Mouse (Mus musculus) kidney, postnatal 36 days (tissue): Measurements from ENCODE around the gene Zbtb20.

Experiments used
- DNase-seq, 2 experiments: peaks; one replicate each; pipeline ENCODE4 v3.0.0; 2021 to 2022; ENCODE audit warnings: mixed read lengths in 2 of 2

Gene Zbtb20

GRCm38 (mm10) chr16:43618286-43618685 lies 742.6 kb downstream of the Zbtb20 start:
- no peak for DNase-seq

GRCm38 (mm10) chr16:43619277-43619676 lies 743.6 kb downstream of the Zbtb20 start:
- no peak for DNase-seq

- no peak for DNase-seq
Measured at GRCm38 (mm10) chr16:43620359-43620758, 744.7 kb downstream of the Zbtb20 start.

- DNase-seq: no peak
Measured at GRCm38 (mm10) chr16:43623315-43624000, 747.8 kb downstream of the Zbtb20 start.

- DNase-seq: no peak
Measured at GRCm38 (mm10) chr16:43624876-43625275, 749.2 kb downstream of the Zbtb20 start.

- DNase-seq: no peak
Measured at GRCm38 (mm10) chr16:43625289-43625688, 749.6 kb downstream of the Zbtb20 start.

GRCm38 (mm10) chr16:43625956-43626355 lies 750.3 kb downstream of the Zbtb20 start:
- no peak for DNase-seq

GRCm38 (mm10) chr16:43628662-43629061 lies 753.0 kb downstream of the Zbtb20 start:
- DNase-seq: no peak

GRCm38 (mm10) chr16:43631758-43632157 lies 756.1 kb downstream of the Zbtb20 start:
- DNase-seq: no peak

- DNase-seq: no peak
Measured at GRCm38 (mm10) chr16:43634037-43634436, 758.4 kb downstream of the Zbtb20 start.

GRCm38 (mm10) chr16:43637241-43637640 lies 761.6 kb downstream of the Zbtb20 start:
- no peak for DNase-seq

- DNase-seq: no peak
Measured at GRCm38 (mm10) chr16:43638406-43639049, 762.8 kb downstream of the Zbtb20 start.

GRCm38 (mm10) chr16:43641230-43641629 lies 765.5 kb downstream of the Zbtb20 start:
- DNase-seq: no peak

- DNase-seq: no peak
Measured at GRCm38 (mm10) chr16:43645879-43646278, 770.2 kb downstream of the Zbtb20 start.

- DNase-seq: no peak
Measured at GRCm38 (mm10) chr16:43646943-43647342, 771.3 kb downstream of the Zbtb20 start.

GRCm38 (mm10) chr16:43647641-43648040 lies 772.0 kb downstream of the Zbtb20 start:
- no peak for DNase-seq

- DNase-seq: no peak
Measured at GRCm38 (mm10) chr16:43650355-43651080, 774.8 kb downstream of the Zbtb20 start.

GRCm38 (mm10) chr16:43653288-43653687 lies 777.6 kb downstream of the Zbtb20 start:
- DNase-seq: no peak

GRCm38 (mm10) chr16:43654269-43654668 lies 778.6 kb downstream of the Zbtb20 start:
- no peak for DNase-seq

GRCm38 (mm10) chr16:43655183-43655787 lies 779.6 kb downstream of the Zbtb20 start:
- DNase-seq: no peak

GRCm38 (mm10) chr16:43661576-43661975 lies 785.9 kb downstream of the Zbtb20 start:
- DNase-seq: no peak

GRCm38 (mm10) chr16:43662124-43663004 lies 786.7 kb downstream of the Zbtb20 start:
- no peak for DNase-seq
